Mouse (Mus musculus) megakaryocyte-erythroid progenitor cell, adult 5-6 weeks (primary cell): Measurements from ENCODE around the gene Gm9125. TPM values are rescaled to one million over a fixed set of nuclear protein-coding genes. Genes with fewer than 3 reads are reported as not detected.
"Not testable (repeated sequence)": the region's sequence is repeated elsewhere in the genome, so short reads cannot be mapped to it uniquely, and the experiment has no call there.

Experiments used
- ATAC-seq: replicated peaks from 2 replicates; pipeline ENCODE4 v1.8.0; 2016; ENCODE audit warnings: mild to moderate bottlenecking, inconsistent platforms; ENCODE audit not compliant: severe bottlenecking, poor library complexity, low FRiP score, low TSS enrichment
- total RNA-seq, 2 experiments: library from RNA; stranded (forward) in 1 of 2; stranded (reverse) in 1 of 2; fragments of 200-1000, 215-1000 nt in 1 of 2; fragments of >200 nt in 1 of 2; fragmentation: Nextera tagmentation in 1 of 2; gene quantifications; 2 replicates each; pipeline ENCODE4 v1.2.3; 2014 to 2017

Gm9125 gene
- total RNA-seq (2014; fragmentation: Nextera tagmentation) (not detected in 2 replicates), total RNA-seq (2017) (not detected in 2 replicates)

GRCm38 (mm10) chr3:94054785-94055184 is at the start of gene Gm9125:
Gene Gm9125 (minus strand): TSS chr3:94054885.
- not testable (repeated sequence) for ATAC-seq

- ATAC-seq, result not testable (repeated sequence)
Measured at GRCm38 (mm10) chr3:94072544-94072943, 17.9 kb upstream of the Gm9125 start, which contains the start of gene Gm10697. Gene Gm10697 (minus strand): TSS chr3:94072644.

- ATAC-seq, result not testable (repeated sequence)
Measured at GRCm38 (mm10) chr3:94049566-94050121, 5.0 kb downstream of the Gm9125 start.

GRCm38 (mm10) chr3:94038241-94038640 is 16.4 kb downstream of the Gm9125 start:
- not testable (repeated sequence) for ATAC-seq

DNA sequence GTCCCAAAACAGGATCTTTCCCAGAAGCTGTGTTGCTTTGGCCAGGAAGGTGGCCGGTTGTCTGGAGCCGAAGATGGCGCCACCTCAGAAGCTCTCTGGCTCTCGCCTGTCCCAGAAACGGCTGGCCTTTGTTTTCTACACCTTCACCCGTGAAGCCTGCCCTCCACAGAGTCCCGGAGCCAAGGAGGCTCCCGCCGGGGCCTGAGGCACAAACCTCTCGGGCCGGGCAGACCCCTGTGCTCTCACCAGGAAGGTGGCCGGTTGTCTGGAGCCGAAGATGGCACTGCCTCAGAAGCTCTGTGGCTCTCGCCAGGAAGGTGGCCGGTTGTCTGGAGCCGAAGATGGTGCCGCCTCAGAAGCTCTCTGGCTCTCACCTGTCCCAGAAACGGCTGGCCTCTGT is 20.3 kb downstream of the Gm9125 start:
- not testable (repeated sequence) for ATAC-seq

Other genes with a start within 250 kb of the Gm9125 start
- gene Tdpoz3, start 228.9 kb downstream of the Gm9125 start, total RNA-seq (2014; fragmentation: Nextera tagmentation), result not detected in 2 replicates
- gene Tdpoz3, start 228.9 kb downstream of the Gm9125 start, total RNA-seq (2017), result not detected in 2 replicates
- gene Gm9117, start 111.3 kb downstream of the Gm9125 start, total RNA-seq (2014; fragmentation: Nextera tagmentation), result not detected in 2 replicates
- gene Gm9117, start 111.3 kb downstream of the Gm9125 start, total RNA-seq (2017), result not detected in 2 replicates
- not detected in 2 replicates for gene Tdpoz5, start 93.6 kb downstream of the Gm9125 start, total RNA-seq (2014; fragmentation: Nextera tagmentation)
- gene Tdpoz5, start 93.6 kb downstream of the Gm9125 start, total RNA-seq (2017), result not detected in 2 replicates
- gene Gm10697, start 17.8 kb upstream of the Gm9125 start, total RNA-seq (2014; fragmentation: Nextera tagmentation), result not detected in 2 replicates
- not detected in 2 replicates for gene Gm10697, start 17.8 kb upstream of the Gm9125 start, total RNA-seq (2017)
- gene Gm10696, start 123.3 kb upstream of the Gm9125 start, total RNA-seq (2014; fragmentation: Nextera tagmentation), result not detected in 2 replicates
- not detected in 2 replicates for gene Gm10696, start 123.3 kb upstream of the Gm9125 start, total RNA-seq (2017)
- gene Gm5286, start 141.8 kb upstream of the Gm9125 start, total RNA-seq (2014; fragmentation: Nextera tagmentation), result not detected in 2 replicates
- gene Gm5286, start 141.8 kb upstream of the Gm9125 start, total RNA-seq (2017), result not detected in 2 replicates
- gene Gm4778, start 209.2 kb upstream of the Gm9125 start, total RNA-seq (2014; fragmentation: Nextera tagmentation), result not detected in 2 replicates
- not detected in 2 replicates for gene Gm4778, start 209.2 kb upstream of the Gm9125 start, total RNA-seq (2017)